Mouse (Mus musculus) forebrain, embryonic 14.5 days (tissue): ENCODE results near the gene Cmc2. TPM values are rescaled to one million over a fixed set of nuclear protein-coding genes. Genes with fewer than 3 reads are reported as not detected.

ENCODE experiments used
- ATAC-seq: fragments of 200-750 bp; cut with Nextera tagmentation; 2 replicates; pipeline ENCODE4 v1.8.0; 2017; ENCODE audit warnings: mild to moderate bottlenecking, moderate library complexity
- DNase-seq: peaks from one replicate; pipeline ENCODE4 v3.0.0-alpha.2; 2015; ENCODE audit warnings: low spot score
- H3K27ac ChIP-seq: fragments of 300-500 bp; sonication (generic); 2 replicates; pipeline ENCODE4 v1.5.1; 2014; ENCODE audit warnings: low read depth, mild to moderate bottlenecking, control low read depth, low read length, moderate library complexity
- H3K27me3 ChIP-seq: fragments of 300-500 bp; sonication (generic); replicated peaks from 2 replicates; pipeline ENCODE4 v1.6.1; 2014; ENCODE audit warnings: low read length, control low read depth, mixed read lengths; ENCODE audit not compliant: control insufficient read depth, insufficient read depth
- H3K36me3 ChIP-seq: fragments of 300-500 bp; sonication (generic); 2 replicates; pipeline ENCODE4 v1.6.1; 2014; ENCODE audit warnings: low read length, control low read depth; ENCODE audit not compliant: control insufficient read depth, insufficient read depth
- H3K4me1 ChIP-seq: fragments of 300-500 bp; sonication (generic); 2 replicates; pipeline ENCODE4 v1.6.1; 2014; ENCODE audit warnings: antibody characterized with exemption, low read length, control low read depth; ENCODE audit not compliant: control insufficient read depth, insufficient read depth
- H3K4me2 ChIP-seq: fragments of 300-500 bp; sonication (generic); 2 replicates; pipeline ENCODE4 v1.6.1; 2014; ENCODE audit warnings: mild to moderate bottlenecking, control low read depth, low read length
- H3K4me3 ChIP-seq: fragments of 300-500 bp; sonication (generic); 2 replicates; pipeline ENCODE4 v1.5.1; 2014; ENCODE audit warnings: low read depth, low read length, control low read depth
- H3K9ac ChIP-seq: fragments of 300-500 bp; sonication (generic); 2 replicates; pipeline ENCODE4 v1.6.1; 2014; ENCODE audit warnings: mild to moderate bottlenecking, low read length, control low read depth, moderate library complexity
- H3K9me3 ChIP-seq: fragments of 300-500 bp; sonication (generic); replicated peaks from 2 replicates; pipeline ENCODE4 v1.6.1; 2016; ENCODE audit warnings: low read length, control low read depth, mixed read lengths; ENCODE audit not compliant: control insufficient read depth
- WGBS: fragments of 180-500 bp; shearing (Covaris S2); extraction: QIAGEN DNeasy Blood & Tissue Kit; methylation state at CpG from one replicate; pipeline ENCODE4 v1.1.7; 2014; 5-methylcytosine and 5-hydroxymethylcytosine counted together
- polyA plus RNA-seq: library from polyadenylated mRNA; unstranded; fragments of >200 nt; fragmentation: Nextera tagmentation; extraction: Ambion mirVana; gene quantifications from 2 replicates; pipeline ENCODE4 v1.2.1, GENCODE M21; 2014

Gene Cmc2
- polyA plus RNA-seq, 1 experiment from 2014 or later = 52.6 TPM

GRCm38 (mm10) chr8:116945169-116945910 lies 24.1 kb upstream of the Cmc2 start:
- H3K4me2 ChIP-seq = no peak overlapping the region
- H3K9ac ChIP-seq = no peak overlapping the region

DNA sequence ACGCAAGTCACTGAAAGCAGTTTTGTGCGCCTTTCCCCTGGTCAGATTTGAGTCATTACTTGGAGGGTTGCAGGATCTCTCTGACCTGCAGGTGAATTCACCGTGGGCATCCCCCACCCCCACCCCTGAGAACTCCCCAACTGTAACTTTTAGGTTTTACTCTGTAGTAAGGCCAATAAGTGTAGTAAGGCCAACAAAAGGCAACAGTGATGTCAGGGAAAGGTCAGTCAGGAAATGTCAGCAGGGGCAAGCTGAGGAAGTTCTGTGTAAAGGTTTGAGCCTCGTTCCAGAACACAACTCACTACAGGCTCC lies 23.1 kb upstream of the Cmc2 start:
- no peak for DNase-seq
- H3K9ac ChIP-seq = peak overlapping the region; percentile 87
- H3K4me3 ChIP-seq = peak overlapping the region; percentile 94
- no peak for ATAC-seq
- H3K36me3 ChIP-seq = 0 out of 2 replicates have a peak, but pooled peaks cover 7% of the 10 kb centered on the region
- no peak overlapping the region for H3K27ac ChIP-seq
- 12% methylated on average over 4 of the region's 4 CpGs for WGBS
- peaks cover 8% of the 10 kb centered on the region for H3K4me1 ChIP-seq
- H3K4me2 ChIP-seq = peak overlapping the region; percentile 95
- no peaks in the 10 kb centered on the region for H3K27me3 ChIP-seq
- H3K9me3 ChIP-seq = no peaks in the 10 kb centered on the region

More at GRCm38 (mm10) chr8:116945169-116945910, 24.1 kb upstream of the Cmc2 start:
- H3K27ac ChIP-seq = no peak overlapping the region
- no peaks in the 10 kb centered on the region for H3K27me3 ChIP-seq
- no peak for ATAC-seq
- WGBS = 88% methylated on average over 9 of the region's 9 CpGs
- H3K9me3 ChIP-seq = no peaks in the 10 kb centered on the region
- H3K4me1 ChIP-seq = peaks cover 8% of the 10 kb centered on the region
- 0 out of 2 replicates have a peak, but pooled peaks cover 7% of the 10 kb centered on the region for H3K36me3 ChIP-seq
- no peak for DNase-seq
- no peak overlapping the region for H3K4me3 ChIP-seq

GRCm38 (mm10) chr8:116943555-116944384 lies 22.5 kb upstream of the Cmc2 start:
- ATAC-seq (peak; percentile 79), DNase-seq (peak; percentile 19)
- WGBS = under 1% methylated on average over 55 of the region's 62 CpGs
- H3K4me2 ChIP-seq = peak overlapping the region; percentile 95
- no peaks in the 10 kb centered on the region for H3K9me3 ChIP-seq
- H3K27ac ChIP-seq = peak overlapping the region; percentile 55; the same call in 1 of the 2 replicates
- no peaks in the 10 kb centered on the region for H3K27me3 ChIP-seq
- H3K4me1 ChIP-seq = peaks cover 8% of the 10 kb centered on the region
- 0 out of 2 replicates have a peak, but pooled peaks cover 10% of the 10 kb centered on the region for H3K36me3 ChIP-seq
- H3K9ac ChIP-seq = peak overlapping the region; percentile 87
- H3K4me3 ChIP-seq = peak overlapping the region; percentile 94

- no peaks in the 10 kb centered on the region for H3K27me3 ChIP-seq
- no peaks in the 10 kb centered on the region for H3K9me3 ChIP-seq
- ATAC-seq = peak; percentile 92
Observed at GRCm38 (mm10) chr8:116943161-116943554, 21.9 kb upstream of the Cmc2 start, which contains the start of gene Atmin. Atmin (plus strand) TSS chr8:116943393.

DNA sequence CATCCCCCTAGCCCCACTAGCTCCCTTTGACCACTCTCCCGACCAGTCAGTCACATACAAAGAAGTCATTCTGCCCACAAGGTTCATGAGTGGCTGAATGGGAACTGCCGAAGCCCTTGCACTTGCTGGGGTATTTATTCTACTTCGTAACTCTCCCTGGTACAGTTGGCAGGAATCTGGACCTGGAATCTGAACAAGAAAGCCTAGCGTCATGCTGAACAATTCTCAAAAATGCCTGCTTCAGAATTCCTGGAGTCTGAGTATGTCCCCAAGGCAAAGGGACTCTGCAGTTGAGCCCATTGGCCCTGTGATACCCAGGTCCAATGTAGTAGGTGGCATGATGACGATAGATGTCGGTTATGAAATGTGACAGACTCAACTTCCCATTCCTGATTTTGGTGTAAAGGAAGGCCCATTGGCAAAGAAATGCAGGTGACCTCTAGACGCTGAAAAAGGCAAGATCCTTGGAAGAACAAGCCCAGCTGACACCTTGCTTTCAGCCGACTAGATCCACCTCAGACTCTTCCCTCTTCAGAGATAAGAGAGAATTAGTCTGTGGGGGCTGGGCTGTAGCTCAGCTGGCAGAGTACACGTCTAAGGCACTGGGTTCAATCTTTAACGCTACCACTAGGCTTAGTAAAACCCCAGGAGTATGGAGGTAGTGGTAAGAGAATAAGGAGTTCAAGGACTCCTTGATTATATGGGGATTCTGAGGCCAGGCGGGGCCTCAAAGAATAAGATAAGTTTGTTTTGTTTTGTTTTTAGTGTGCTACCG lies 21.2 kb upstream of the Cmc2 start:
- H3K9ac ChIP-seq = no peak overlapping the region
- H3K27me3 ChIP-seq = no peaks in the 10 kb centered on the region
- H3K27ac ChIP-seq = no peak overlapping the region
- peaks cover 8% of the 10 kb centered on the region for H3K4me1 ChIP-seq
- no peak for DNase-seq
- H3K36me3 ChIP-seq = peaks cover 20% of the 10 kb centered on the region; the same call in 1 of the 2 replicates
- 82% methylated on average over 12 of the region's 12 CpGs for WGBS
- H3K9me3 ChIP-seq = no peaks in the 10 kb centered on the region
- ATAC-seq = peak; percentile 18; the same call in 1 of the 2 replicates
- H3K4me2 ChIP-seq = no peak overlapping the region; the same call in 1 of the 2 replicates
- no peak overlapping the region; the same call in 1 of the 2 replicates for H3K4me3 ChIP-seq

More at GRCm38 (mm10) chr8:116943161-116943554, 21.9 kb upstream of the Cmc2 start, which contains the start of gene Atmin:
- peak within 1 kb of the TSS; percentile 55; the same call in 1 of the 2 replicates for H3K27ac ChIP-seq
- peak within 1 kb of the TSS; percentile 95 for H3K4me2 ChIP-seq
- peak within 1 kb of the TSS; percentile 94 for H3K4me3 ChIP-seq
- WGBS = 0% methylated on average over 23 of the region's 46 CpGs
- H3K9ac ChIP-seq = peak within 1 kb of the TSS; percentile 87
- peaks cover 8% of the 10 kb centered on the region for H3K4me1 ChIP-seq
- H3K36me3 ChIP-seq = peaks cover 14% of the 10 kb centered on the region; the same call in 1 of the 2 replicates
- peak; percentile 92 for DNase-seq

GRCm38 (mm10) chr8:116935506-116935905 lies 14.3 kb upstream of the Cmc2 start:
- no peaks in the 10 kb centered on the region for H3K9me3 ChIP-seq
- H3K4me2 ChIP-seq = no peak overlapping the region
- ATAC-seq = no peak
- H3K36me3 ChIP-seq = peaks cover 55% of the 10 kb centered on the region
- no peaks in the 10 kb centered on the region for H3K4me1 ChIP-seq
- 53% methylated on average over 6 of the region's 6 CpGs for WGBS
- H3K9ac ChIP-seq = no peak overlapping the region
- no peaks in the 10 kb centered on the region for H3K27me3 ChIP-seq
- no peak overlapping the region for H3K4me3 ChIP-seq
- no peak overlapping the region for H3K27ac ChIP-seq
- no peak for DNase-seq

- H3K27ac ChIP-seq = no peak overlapping the region
- 91% methylated on average over 4 of the region's 4 CpGs for WGBS
- no peak for DNase-seq
- H3K27me3 ChIP-seq = no peaks in the 10 kb centered on the region
- H3K9me3 ChIP-seq = no peaks in the 10 kb centered on the region
- no peak overlapping the region for H3K9ac ChIP-seq
- no peaks in the 10 kb centered on the region for H3K4me1 ChIP-seq
- H3K36me3 ChIP-seq = peaks cover 55% of the 10 kb centered on the region
- no peak overlapping the region for H3K4me3 ChIP-seq
- H3K4me2 ChIP-seq = no peak overlapping the region
- ATAC-seq = no peak
Observed at GRCm38 (mm10) chr8:116934976-116935375, 13.7 kb upstream of the Cmc2 start.

DNA sequence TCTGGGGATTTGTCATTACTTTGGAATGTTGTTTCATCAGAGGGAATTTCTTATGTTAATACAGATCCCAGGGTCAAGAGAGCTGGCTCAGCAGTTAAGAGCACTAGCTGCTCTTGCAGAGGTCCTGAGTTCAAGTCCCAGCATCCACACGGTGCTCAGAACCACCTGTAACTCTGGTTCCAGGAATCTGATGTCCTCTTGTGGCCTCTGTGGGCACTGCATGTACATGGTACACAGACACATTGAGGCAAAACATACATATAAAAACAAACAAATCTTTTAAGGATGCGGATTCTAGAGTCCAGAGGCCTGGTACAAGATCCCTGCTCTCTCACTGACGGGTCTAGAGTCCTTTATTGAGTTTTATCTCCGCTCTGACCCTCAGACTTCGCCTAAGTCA lies 7.3 kb upstream of the Cmc2 start:
- no peak for ATAC-seq
- Histone ChIP-seq H3K9me3 (no peaks in the 10 kb centered on the region), H3K4me2 (no peak overlapping the region), H3K4me1 (no peaks in the 10 kb centered on the region), H3K27ac (no peak overlapping the region), H3K4me3 (no peak overlapping the region), H3K36me3 (peaks cover 40% of the 10 kb centered on the region), H3K9ac (no peak overlapping the region), H3K27me3 (no peaks in the 10 kb centered on the region)
- 89% methylated on average over 5 of the region's 5 CpGs for WGBS
- no peak for DNase-seq
